In the genomic region with DNA sequence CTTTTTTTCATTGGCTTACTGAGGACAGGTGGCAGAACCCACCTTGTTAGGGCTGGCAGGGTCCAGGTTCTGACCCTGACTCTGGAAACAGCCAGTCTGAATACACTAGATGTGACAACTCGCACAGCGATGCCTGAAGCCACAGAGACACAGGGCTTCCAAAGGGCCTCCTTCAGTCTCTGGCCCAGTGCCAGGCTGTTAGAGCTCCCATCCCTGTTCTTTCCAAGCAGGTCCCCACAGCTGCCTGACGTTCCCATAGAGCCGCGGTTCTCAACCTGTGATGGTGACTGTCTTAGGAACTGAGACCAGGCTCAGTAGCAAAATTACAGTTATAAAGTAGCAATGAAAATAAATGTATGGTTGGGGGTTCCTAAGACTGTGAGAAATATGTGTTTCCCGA, we compare ENCODE assay signal across 9 mouse cellular contexts.
A peak's percentile ranks its signal among the peaks of the same experiment; 100 is the strongest.
DNase-seq lines count a peak whose midpoint lies in the region; ATAC-seq and TF ChIP-seq lines count a peak whose summit lies in the region.
"Had no signal": no experiment of that assay in that cellular context is flagged by ENCODE, and none has a peak within 500 bp of the region (broad histone marks: within the 10 kb centered on the region; RNA-seq: fewer than 3 reads in every experiment).

No protein-coding gene starts in this region.

- H3K27me3 ChIP-seq in intestine, embryonic 15.5 days (replicated peaks): no peaks in the 10 kb centered on the region
- H3K27me3 ChIP-seq in intestine, postnatal 0 days (replicated peaks; ENCODE audit: control insufficient read depth, insufficient read depth, low read length): no peaks in the 10 kb centered on the region

- no peaks in the 10 kb centered on the region for H3K9me3 ChIP-seq in intestine, embryonic 15.5 days
- no peaks in the 10 kb centered on the region for H3K9me3 ChIP-seq in intestine, postnatal 0 days (ENCODE audit: control insufficient read depth)

- 52% methylated on average over 6 of the region's 6 CpGs for WGBS in intestine, embryonic 15.5 days
- 48% methylated on average over 6 of the region's 6 CpGs for WGBS in intestine, postnatal 0 days

- 0 out of 2 replicates have a peak overlapping the region, but pooled peaks have one; percentile 36 for H3K27ac ChIP-seq in intestine, embryonic 15.5 days
- no peak overlapping the region for H3K27ac ChIP-seq in intestine, postnatal 0 days (ENCODE audit: low read depth, low read length)

- H3K36me3 ChIP-seq in intestine, embryonic 15.5 days: no peaks in the 10 kb centered on the region
- no peaks in the 10 kb centered on the region for H3K36me3 ChIP-seq in intestine, postnatal 0 days (ENCODE audit: control insufficient read depth, insufficient read depth)

- no peak overlapping the region for H3K9ac ChIP-seq in intestine, embryonic 15.5 days
- no peak overlapping the region for H3K9ac ChIP-seq in intestine, postnatal 0 days (ENCODE audit: low read depth, low read length)

- no peak for ATAC-seq in intestine, embryonic 15.5 days
- ATAC-seq in intestine, postnatal 0 days: no peak

- peaks cover 17% of the 10 kb centered on the region for H3K4me1 ChIP-seq in intestine, embryonic 15.5 days (replicated peaks)
- no peaks in the 10 kb centered on the region for H3K4me1 ChIP-seq in intestine, postnatal 0 days (replicated peaks; ENCODE audit: control insufficient read depth, insufficient read depth, low read length)

- H3K4me2 ChIP-seq in intestine, embryonic 15.5 days (replicated peaks): no peak overlapping the region
- H3K4me2 ChIP-seq in intestine, postnatal 0 days (replicated peaks; ENCODE audit: low read depth): no peak overlapping the region

- TF ChIP-seq CTCF in intestine, postnatal 0 days (IDR thresholded peaks at IDR 0.05; ENCODE audit: low read depth): no peak

- DNase-seq in adrenal gland, adult (ENCODE audit: inconsistent age in 2 of 2, low spot score in 1 of 2): peak; percentile 34 to 71
- no peak for DNase-seq in adrenal gland, postnatal 10 days
- DNase-seq in urinary bladder, adult 2 months (ENCODE audit: low spot score): peak; percentile 16
- no peak for DNase-seq in urinary bladder, postnatal 36 days (ENCODE audit: low spot score in 2 of 2)
- no peak for DNase-seq in thymus, postnatal 36 days
- no peak for DNase-seq in right cerebral cortex, adult 18-20 months
- DNase-seq: gastrocnemius, postnatal 10 days had no signal

- H3K4me3 ChIP-seq in intestine, embryonic 15.5 days (replicated peaks): no peak overlapping the region
- H3K4me3 ChIP-seq in intestine, postnatal 0 days (ENCODE audit: low read depth, low read length): no peak overlapping the region

Comparison
In these comparisons a context has a peak if more than half of its experiments do, and no peak if none do; other contexts are left out.
1. DNase-seq: peak in adrenal gland, adult (2 of 2) and urinary bladder, adult 2 months (single experiment); none in adrenal gland, postnatal 10 days (single experiment), urinary bladder, postnatal 36 days (0 of 2), thymus, postnatal 36 days (0 of 2) and right cerebral cortex, adult 18-20 months (single experiment).